Mouse (Mus musculus): ENCODE measurements around the gene Cyb561a3.

- TF ChIP-seq POLR2A (IDR thresholded peaks at IDR 0.05; ENCODE audit: low read depth, low read length) (no peak), CTCF (IDR thresholded peaks at IDR 0.05; ENCODE audit: extremely low read depth, insufficient read depth, insufficient read length, insufficient replicate concordance) (no peak)
Observed at GRCm38 (mm10) chr19:10603660-10604523, 26.9 kb downstream of the Cyb561a3 start.

Data from spleen, adult 2 months (tissue).